Mouse (Mus musculus) thymus, postnatal 10 days (tissue): ENCODE measurements around the gene Syp.

Experiments
- DNase-seq, 2 experiments: peaks; one replicate each; pipeline ENCODE4 v3.0.0; 2021; ENCODE audit warnings: low spot score in 2 of 2

Gene Syp

GRCm38 (mm10) chrX:7638401-7639091 lies at the start of gene Syp:
TSS of gene Syp (plus strand) at chrX:7638471.
- DNase-seq = peak; percentile 78 to 89

- DNase-seq = no peak
Measured at GRCm38 (mm10) chrX:7595371-7595770, 42.9 kb upstream of the Syp start.

GRCm38 (mm10) chrX:7604004-7604403 lies 34.3 kb upstream of the Syp start:
- DNase-seq = no peak

GRCm38 (mm10) chrX:7604879-7605574 lies 33.2 kb upstream of the Syp start, which contains the start of gene Ccdc22:
TSS of gene Ccdc22 (minus strand) at chrX:7605517.
- DNase-seq = peak; percentile 56 to 63

GRCm38 (mm10) chrX:7605575-7605941 lies 32.7 kb upstream of the Syp start:
- no peak for DNase-seq

- DNase-seq = no peak
Measured at GRCm38 (mm10) chrX:7606783-7607182, 31.5 kb upstream of the Syp start, which contains the start of gene Cacna1f. TSS of gene Cacna1f (plus strand) at chrX:7607083.

- DNase-seq = no peak
Measured at GRCm38 (mm10) chrX:7610035-7610434, 28.2 kb upstream of the Syp start.

- no peak for DNase-seq
Measured at GRCm38 (mm10) chrX:7610536-7611258, 27.6 kb upstream of the Syp start.

- DNase-seq = no peak
Measured at GRCm38 (mm10) chrX:7617889-7618551, 20.3 kb upstream of the Syp start.

GRCm38 (mm10) chrX:7632560-7632959 lies 5.7 kb upstream of the Syp start:
- no peak for DNase-seq

- DNase-seq = no peak
Measured at GRCm38 (mm10) chrX:7635101-7635500, 3.2 kb upstream of the Syp start.

- no peak for DNase-seq
Measured at GRCm38 (mm10) chrX:7639536-7640325, 1.5 kb downstream of the Syp start.

GRCm38 (mm10) chrX:7640785-7641184 lies 2.5 kb downstream of the Syp start:
- DNase-seq = no peak

GRCm38 (mm10) chrX:7645349-7645748 lies 7.1 kb downstream of the Syp start:
- DNase-seq = peak; percentile 62 to 80

- DNase-seq = peak; percentile 67 to 82
Measured at GRCm38 (mm10) chrX:7648671-7649304, 10.5 kb downstream of the Syp start.

GRCm38 (mm10) chrX:7657221-7657639 lies 19.0 kb downstream of the Syp start, which contains the start of gene Prickle3:
TSS of gene Prickle3 (plus strand) at chrX:7657260.
- no peak for DNase-seq

- DNase-seq = no peak
Measured at GRCm38 (mm10) chrX:7658031-7658784, 19.9 kb downstream of the Syp start.

- DNase-seq = no peak
Measured at GRCm38 (mm10) chrX:7658785-7659589, 20.7 kb downstream of the Syp start.

GRCm38 (mm10) chrX:7661086-7661485 lies 22.8 kb downstream of the Syp start:
- DNase-seq = no peak
